Mouse (Mus musculus) cerebellum, adult 18-20 months (tissue): ENCODE data around the gene Slc24a4.

Experiments used
- DNase-seq, 2 experiments: peaks; one replicate each; pipeline ENCODE4 v3.0.0; 2021

The Slc24a4 gene

GRCm38 (mm10) chr12:102128081-102128790 is at the start of gene Slc24a4:
Slc24a4 (plus strand) TSS chr12:102128733.
- DNase-seq, result peak in 1 of 2 experiments; percentile 7

GRCm38 (mm10) chr12:102082648-102083425 is 45.7 kb upstream of the Slc24a4 start:
- no peak for DNase-seq

- DNase-seq, result no peak
Measured at GRCm38 (mm10) chr12:102090535-102090934, 38.0 kb upstream of the Slc24a4 start.

GRCm38 (mm10) chr12:102092342-102093094 is 36.0 kb upstream of the Slc24a4 start:
- DNase-seq, result no peak

GRCm38 (mm10) chr12:102105990-102106389 is 22.5 kb upstream of the Slc24a4 start:
- no peak for DNase-seq

GRCm38 (mm10) chr12:102108851-102109250 is 19.7 kb upstream of the Slc24a4 start:
- DNase-seq, result no peak

GRCm38 (mm10) chr12:102112491-102112890 is 16.0 kb upstream of the Slc24a4 start:
- no peak for DNase-seq

GRCm38 (mm10) chr12:102112901-102113300 is 15.6 kb upstream of the Slc24a4 start:
- no peak for DNase-seq

GRCm38 (mm10) chr12:102113391-102113790 is 15.1 kb upstream of the Slc24a4 start:
- DNase-seq, result no peak

GRCm38 (mm10) chr12:102116580-102116979 is 12.0 kb upstream of the Slc24a4 start:
- DNase-seq, result no peak

- no peak for DNase-seq
Measured at GRCm38 (mm10) chr12:102118014-102118413, 10.5 kb upstream of the Slc24a4 start.

GRCm38 (mm10) chr12:102127601-102128000 is 932 bp upstream of the Slc24a4 start:
- DNase-seq, result no peak

- peak; percentile 37 to 60 for DNase-seq
Measured at GRCm38 (mm10) chr12:102128791-102129507, 416 bp downstream of the Slc24a4 start.

GRCm38 (mm10) chr12:102129508-102130030 is 1.0 kb downstream of the Slc24a4 start:
- DNase-seq, result no peak

GRCm38 (mm10) chr12:102139710-102140109 is 11.2 kb downstream of the Slc24a4 start:
- DNase-seq, result no peak

- no peak for DNase-seq
Measured at GRCm38 (mm10) chr12:102141330-102141729, 12.8 kb downstream of the Slc24a4 start.

- DNase-seq, result no peak
Measured at GRCm38 (mm10) chr12:102147678-102148077, 19.1 kb downstream of the Slc24a4 start.

GRCm38 (mm10) chr12:102148746-102149145 is 20.2 kb downstream of the Slc24a4 start:
- DNase-seq, result peak in 1 of 2 experiments; percentile 6

- no peak for DNase-seq
Measured at GRCm38 (mm10) chr12:102151185-102151584, 22.7 kb downstream of the Slc24a4 start.

GRCm38 (mm10) chr12:102153796-102154195 is 25.3 kb downstream of the Slc24a4 start:
- no peak for DNase-seq

- DNase-seq, result no peak
Measured at GRCm38 (mm10) chr12:102154815-102155214, 26.3 kb downstream of the Slc24a4 start.

- DNase-seq, result no peak
Measured at GRCm38 (mm10) chr12:102164632-102165031, 36.1 kb downstream of the Slc24a4 start.
